Mouse (Mus musculus): ENCODE data around the gene Pet117. TPM values are rescaled to one million over a fixed set of nuclear protein-coding genes. Genes with fewer than 3 reads are reported as not detected.

The Pet117 gene
- total and polyA plus RNA-seq, 3 experiments = 2.4 to 6.8 TPM; not detected in 1

- no peak for DNase-seq
These were observed 12.9 kb downstream of the Pet117 start for GRCm38 (mm10) chr2:144381741-144382140.

GRCm38 (mm10) chr2:144382624-144383138 lies 13.9 kb downstream of the Pet117 start:
- DNase-seq = no peak

- DNase-seq = no peak
These were observed 17.5 kb downstream of the Pet117 start for GRCm38 (mm10) chr2:144386296-144386695.

- DNase-seq = no peak
These were observed 19.6 kb downstream of the Pet117 start for GRCm38 (mm10) chr2:144388416-144388815.

- DNase-seq = no peak
These were observed 30.7 kb downstream of the Pet117 start for GRCm38 (mm10) chr2:144399531-144399930.

- no peak for DNase-seq
These were observed 31.9 kb downstream of the Pet117 start for GRCm38 (mm10) chr2:144400659-144401058.

- no peak for DNase-seq
These were observed 40.2 kb downstream of the Pet117 start for GRCm38 (mm10) chr2:144409037-144409436.

GRCm38 (mm10) chr2:144410603-144411002 lies 41.8 kb downstream of the Pet117 start:
- DNase-seq = no peak

GRCm38 (mm10) chr2:144414646-144415045 lies 45.9 kb downstream of the Pet117 start:
- no peak for DNase-seq

- no peak for DNase-seq
These were observed 48.1 kb downstream of the Pet117 start for GRCm38 (mm10) chr2:144416859-144417258.

GRCm38 (mm10) chr2:144418062-144418461 lies 49.3 kb downstream of the Pet117 start:
- no peak for DNase-seq

GRCm38 (mm10) chr2:144422094-144422675 lies 53.4 kb downstream of the Pet117 start:
- DNase-seq = no peak

Other genes with a start within 250 kb of the Pet117 start
- gene Mgme1, start 98.3 kb upstream of the Pet117 start, total RNA-seq (2021) = 10 to 100 TPM; 22.3 to 22.7 TPM
- gene Mgme1, start 98.3 kb upstream of the Pet117 start, polyA plus RNA-seq (2012; rRNA removed) = 4.4 and 4.6 TPM in 2 replicates
- gene Snx5, start 98.1 kb upstream of the Pet117 start, total RNA-seq (2021) = 100 to 1,000 TPM in 1 of 2 experiments, 10 to 100 TPM in 1; 87.4 to 105 TPM
- 34.9 and 35.1 TPM in 2 replicates for gene Snx5, start 98.1 kb upstream of the Pet117 start, polyA plus RNA-seq (2012; rRNA removed)
- not detected for gene Ovol2, start 36.9 kb upstream of the Pet117 start, total RNA-seq (2021)
- gene Ovol2, start 36.9 kb upstream of the Pet117 start, polyA plus RNA-seq (2012; rRNA removed) = not detected in 2 replicates
- 10 to 100 TPM; 24.5 to 25.7 TPM for gene Kat14, start within 50 bp of the Pet117 start, total RNA-seq (2021)
- 11.2 and 13.7 TPM in 2 replicates for gene Kat14, start within 50 bp of the Pet117 start, polyA plus RNA-seq (2012; rRNA removed)
- 1 to 10 TPM; 4.2 to 4.8 TPM for gene Dzank1, start 158.4 kb downstream of the Pet117 start, total RNA-seq (2021)
- 0.54 and 0.61 TPM in 2 replicates for gene Dzank1, start 158.4 kb downstream of the Pet117 start, polyA plus RNA-seq (2012; rRNA removed)
- 10 to 100 TPM; 16.1 to 18.8 TPM for gene Polr3f, start 158.7 kb downstream of the Pet117 start, total RNA-seq (2021)
- 2.3 and 3.4 TPM in 2 replicates for gene Polr3f, start 158.7 kb downstream of the Pet117 start, polyA plus RNA-seq (2012; rRNA removed)
- 10 to 100 TPM; 24.7 to 30.1 TPM for gene Rbbp9, start 181.9 kb downstream of the Pet117 start, total RNA-seq (2021)
- 6.5 and 7.3 TPM in 2 replicates for gene Rbbp9, start 181.9 kb downstream of the Pet117 start, polyA plus RNA-seq (2012; rRNA removed)
- 10 to 100 TPM; 83.1 to 89.3 TPM for gene Sec23b, start 187.2 kb downstream of the Pet117 start, total RNA-seq (2021)
- 24.0 and 34.9 TPM in 2 replicates for gene Sec23b, start 187.2 kb downstream of the Pet117 start, polyA plus RNA-seq (2012; rRNA removed)
- gene Smim26, start 225.1 kb downstream of the Pet117 start, total RNA-seq (2021) = 10 to 100 TPM; 33.8 to 63.6 TPM
- 0.31 and 0.38 TPM in 2 replicates for gene Smim26, start 225.1 kb downstream of the Pet117 start, polyA plus RNA-seq (2012; rRNA removed)
- gene Dtd1, start 230.9 kb downstream of the Pet117 start, total RNA-seq (2021) = 10 to 100 TPM; 14.5 to 19.5 TPM
- gene Dtd1, start 230.9 kb downstream of the Pet117 start, polyA plus RNA-seq (2012; rRNA removed) = 5.0 and 5.7 TPM in 2 replicates